Mouse (Mus musculus) kidney, adult 8-10 months (tissue): ENCODE data around the gene Tbc1d22a.
"Not testable (repeated sequence)": the region's sequence is repeated elsewhere in the genome, so short reads cannot be mapped to it uniquely, and the experiment has no call there.

Source experiments
- DNase-seq, 2 experiments: peaks; one replicate each; pipeline ENCODE4 v3.0.0; 2022

Gene Tbc1d22a

DNA sequence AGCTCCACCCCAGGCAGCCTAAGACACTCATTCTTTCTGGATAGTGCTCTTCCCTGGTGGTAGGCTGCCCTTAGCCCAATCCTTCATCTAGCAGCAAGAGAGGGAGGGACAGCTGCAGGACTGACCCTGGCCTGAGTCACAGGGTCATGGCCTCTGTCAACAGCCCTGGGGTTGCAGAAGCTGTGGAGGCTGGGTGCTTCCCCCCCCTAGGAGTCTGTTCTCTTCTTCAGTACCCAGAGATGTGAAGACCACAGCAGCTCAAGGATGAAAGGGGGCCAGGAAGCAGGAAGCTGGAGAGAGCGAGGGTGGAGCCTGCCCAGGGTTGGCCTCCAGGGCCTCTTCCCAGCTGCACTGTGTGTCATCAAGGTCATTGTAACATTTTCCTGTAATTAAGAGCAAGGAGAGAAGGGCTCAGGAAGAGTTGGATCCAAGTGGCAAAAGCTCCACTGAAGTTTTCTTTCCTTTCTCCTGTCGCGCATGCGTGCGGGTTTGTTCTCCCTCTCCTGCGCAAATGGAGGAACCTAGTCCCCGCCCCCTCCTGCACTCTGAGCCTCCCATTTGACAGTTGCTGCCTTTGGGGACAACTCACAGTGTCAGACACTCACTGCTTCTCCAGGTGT is 10.2 kb upstream of the Tbc1d22a start:
- DNase-seq: no peak

DNA sequence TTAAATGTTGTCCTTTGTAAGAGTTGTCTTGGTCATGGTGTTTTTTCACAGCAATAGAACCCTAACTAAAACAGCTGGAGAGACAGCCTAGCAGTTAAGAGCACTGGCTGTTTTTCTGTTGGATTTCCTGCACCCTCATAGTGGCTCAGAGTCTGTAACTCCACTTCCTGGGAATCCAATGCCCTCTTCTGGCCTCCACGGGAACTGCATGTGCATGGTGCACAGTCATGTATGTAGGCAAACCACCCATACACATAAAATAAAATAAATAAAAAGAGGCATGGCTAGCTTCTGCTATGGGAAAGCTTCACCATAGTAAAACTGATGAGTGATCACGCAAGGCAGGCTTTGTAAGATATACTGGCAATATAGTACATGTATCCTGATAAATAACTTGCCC is 9.0 kb upstream of the Tbc1d22a start:
- DNase-seq: peak in 1 of 2 experiments; percentile 74

- peak; percentile 54 to 73 for DNase-seq
Measured at GRCm38 (mm10) chr15:86206385-86206784, 7.9 kb upstream of the Tbc1d22a start.

GRCm38 (mm10) chr15:86212193-86212592 is 2.1 kb upstream of the Tbc1d22a start:
- DNase-seq: not testable (repeated sequence)

DNA sequence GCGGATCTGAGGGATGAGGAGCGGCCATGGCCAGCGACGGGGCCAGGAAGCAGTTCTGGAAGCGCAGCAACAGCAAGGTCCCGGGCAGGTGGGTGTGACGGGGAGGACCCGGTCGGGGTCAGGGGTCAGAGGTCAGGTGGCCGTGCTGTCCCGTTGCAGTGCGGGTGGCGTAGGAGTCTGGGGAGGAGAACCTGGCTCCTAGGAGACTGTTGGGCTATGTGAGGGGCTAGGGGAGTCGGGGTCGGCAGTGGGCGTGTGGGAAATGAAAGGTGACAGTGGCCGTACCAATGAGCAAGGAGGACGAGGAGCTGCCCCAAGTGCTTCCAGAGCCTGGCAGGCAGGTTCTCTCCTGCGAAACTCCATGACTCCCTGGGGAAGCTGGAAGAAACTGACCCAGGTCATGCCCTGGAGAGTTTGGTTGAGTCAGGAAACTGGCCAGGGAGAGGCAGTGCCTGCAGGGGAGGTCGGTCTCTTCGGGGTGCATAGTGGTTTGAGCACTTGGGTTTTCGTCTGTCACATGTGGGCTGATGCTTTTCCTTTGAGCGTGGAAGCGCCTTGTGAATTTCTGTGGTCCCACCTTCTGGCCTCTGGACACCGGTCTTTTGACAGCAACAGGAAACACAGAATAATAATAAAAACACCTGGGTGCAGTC is 416 bp downstream of the Tbc1d22a start:
- no peak for DNase-seq

GRCm38 (mm10) chr15:86216641-86217040 is 2.4 kb downstream of the Tbc1d22a start:
- not testable (repeated sequence) for DNase-seq

DNA sequence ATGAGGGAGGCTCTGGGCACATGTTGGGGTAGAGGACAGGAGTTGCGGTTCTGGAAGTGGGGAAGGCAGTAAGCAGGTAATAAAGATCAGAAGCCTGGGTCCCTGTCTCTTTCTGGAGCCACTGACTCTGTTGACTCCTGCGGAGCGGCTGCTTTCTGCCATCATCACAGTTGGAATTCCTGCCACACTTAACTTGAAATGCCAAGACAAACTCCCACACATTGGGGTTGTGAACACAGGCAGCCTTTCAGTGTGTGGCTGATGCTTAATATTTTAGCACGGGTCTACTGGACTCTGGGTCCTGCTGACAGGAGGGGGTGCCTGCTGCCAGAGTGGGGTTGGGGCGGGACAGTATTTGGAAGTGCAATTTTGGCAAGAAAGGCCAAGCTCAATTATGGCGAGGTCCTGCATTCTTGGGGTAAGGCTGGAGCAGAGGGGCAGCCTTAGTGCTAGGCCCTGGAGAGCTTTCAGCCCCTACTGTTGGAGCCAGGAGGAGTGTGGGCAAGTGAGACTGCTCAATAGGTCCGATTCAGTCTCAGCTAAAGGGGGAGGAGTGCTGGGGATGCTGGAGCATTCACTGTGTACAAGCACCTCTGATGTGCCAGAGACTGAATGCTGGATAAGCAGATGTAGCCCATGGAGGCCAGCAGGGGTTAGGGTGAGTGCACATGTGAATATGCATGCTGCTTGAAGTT is 5.4 kb downstream of the Tbc1d22a start:
- no peak for DNase-seq

DNA sequence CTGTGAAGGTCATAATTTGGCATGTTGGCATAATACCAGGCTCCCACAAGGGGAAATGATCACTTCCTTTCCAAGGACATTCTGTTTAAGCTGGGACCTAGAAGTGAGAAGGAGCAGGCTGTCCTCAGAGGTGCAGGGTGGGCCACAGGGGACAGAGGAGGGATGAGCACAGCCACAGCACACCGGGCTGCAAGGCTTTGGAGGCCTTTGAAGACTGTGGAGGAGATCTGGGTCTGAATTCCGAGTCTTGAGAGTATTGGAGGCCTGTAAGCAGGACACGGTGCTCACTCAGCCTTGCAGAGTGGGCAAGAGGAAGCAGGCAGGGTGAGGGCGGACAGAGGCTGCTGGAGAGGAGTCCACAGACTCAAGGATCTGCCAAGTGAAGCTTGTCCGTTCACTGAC is 6.0 kb downstream of the Tbc1d22a start:
- peak; percentile 50 to 59 for DNase-seq

DNA sequence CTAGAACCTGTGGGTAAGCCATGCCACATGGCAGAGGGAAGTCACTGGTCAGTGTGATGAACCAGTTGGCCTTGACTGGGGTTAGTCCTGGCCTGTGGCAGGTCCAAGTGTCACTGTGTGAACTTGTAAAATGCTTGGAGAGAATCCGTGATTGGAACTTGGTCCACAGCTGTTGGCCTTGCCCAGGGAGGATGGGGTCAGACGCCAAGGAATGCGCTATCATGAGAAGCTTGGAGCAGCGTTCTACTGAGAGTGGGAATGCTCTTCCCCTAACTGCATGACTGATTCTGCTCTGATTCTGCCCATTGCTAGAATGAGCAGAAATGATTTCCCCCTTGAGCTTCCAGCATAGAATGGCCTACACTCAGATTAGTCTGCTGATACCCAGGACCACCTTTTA is 6.5 kb downstream of the Tbc1d22a start:
- no peak for DNase-seq

DNA sequence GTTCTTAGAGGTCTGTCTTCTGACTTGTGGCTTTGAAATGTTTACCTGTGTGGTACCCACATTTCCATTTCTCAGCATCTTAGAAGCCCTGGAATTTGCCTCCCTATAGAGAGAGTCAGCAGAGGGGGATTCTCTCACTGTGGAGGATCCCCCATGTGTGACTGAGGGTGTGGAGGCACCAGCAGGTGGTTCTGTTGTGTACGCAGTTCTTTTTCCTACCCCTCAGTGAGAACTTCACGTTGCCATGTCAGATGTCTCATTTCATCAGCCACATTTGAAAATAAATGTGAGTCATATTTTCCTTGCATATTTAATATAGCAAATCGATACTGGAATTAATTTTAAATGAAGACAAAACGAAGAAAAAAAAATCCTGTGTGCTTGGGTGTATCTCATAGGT is 7.1 kb downstream of the Tbc1d22a start:
- DNase-seq: no peak

DNA sequence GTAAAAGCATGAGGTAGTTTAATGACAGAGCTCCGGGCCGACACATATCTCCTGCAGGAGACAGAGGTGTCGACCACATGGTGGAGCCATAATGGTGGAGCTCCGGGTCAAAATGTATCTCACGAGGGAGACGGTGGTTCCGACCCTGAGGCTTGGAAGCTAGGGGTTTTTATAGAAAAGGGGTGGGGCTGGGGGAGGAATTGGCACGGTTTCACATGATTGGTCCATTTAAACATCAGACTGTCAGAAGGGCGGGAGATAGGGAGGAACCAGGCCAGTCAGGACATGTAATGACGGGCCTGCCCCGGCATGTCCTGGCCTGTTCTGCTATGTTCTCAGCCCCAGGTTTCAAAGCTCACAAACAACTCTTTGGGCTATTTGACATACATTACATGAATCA is 7.6 kb downstream of the Tbc1d22a start:
- DNase-seq: not testable (repeated sequence)

- DNase-seq: no peak
Measured at GRCm38 (mm10) chr15:86224972-86225551, 10.8 kb downstream of the Tbc1d22a start.

- no peak for DNase-seq
Measured at GRCm38 (mm10) chr15:86226221-86226620, 12.0 kb downstream of the Tbc1d22a start.

- no peak for DNase-seq
Measured at GRCm38 (mm10) chr15:86226968-86227367, 12.7 kb downstream of the Tbc1d22a start.

DNA sequence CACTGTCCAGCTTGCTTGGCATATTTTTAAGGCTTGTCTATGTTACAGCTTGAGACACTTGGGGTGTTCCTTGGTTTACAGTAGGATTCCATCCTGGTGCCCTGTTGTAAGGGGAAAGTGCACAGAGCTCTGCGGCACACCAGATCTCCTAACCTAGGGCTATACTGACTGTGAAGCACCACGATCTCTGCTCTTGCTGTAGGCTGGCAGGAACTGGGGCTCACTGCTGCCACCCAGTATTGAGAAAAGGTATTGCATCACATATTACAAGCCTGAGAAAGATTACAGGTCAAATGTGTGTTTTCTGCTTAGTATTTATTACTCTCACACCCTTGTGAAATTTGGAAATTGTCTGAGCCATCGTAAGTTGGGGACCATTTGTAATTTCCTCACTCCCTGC is 13.9 kb downstream of the Tbc1d22a start:
- DNase-seq: peak in 1 of 2 experiments; percentile 58

DNA sequence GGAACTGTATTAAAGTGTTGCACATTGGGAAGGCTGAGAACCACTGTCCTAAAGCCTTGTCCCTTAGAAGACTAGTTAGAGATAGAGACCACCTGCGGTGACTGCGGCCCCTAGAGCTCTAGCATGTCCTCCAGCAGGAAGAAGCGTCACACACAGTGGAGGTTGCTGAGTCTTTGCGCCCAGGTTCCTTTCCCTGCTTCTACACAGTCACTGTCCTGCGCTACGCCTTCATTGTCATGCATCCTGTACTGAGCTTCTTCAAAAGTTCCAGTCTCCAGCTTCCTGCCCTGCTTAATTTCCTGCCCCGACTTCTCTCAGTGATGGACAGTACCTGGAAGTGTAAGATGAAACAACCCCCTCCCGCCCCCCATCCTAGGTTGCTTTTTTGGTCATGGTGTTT is 14.8 kb downstream of the Tbc1d22a start:
- DNase-seq: no peak

DNA sequence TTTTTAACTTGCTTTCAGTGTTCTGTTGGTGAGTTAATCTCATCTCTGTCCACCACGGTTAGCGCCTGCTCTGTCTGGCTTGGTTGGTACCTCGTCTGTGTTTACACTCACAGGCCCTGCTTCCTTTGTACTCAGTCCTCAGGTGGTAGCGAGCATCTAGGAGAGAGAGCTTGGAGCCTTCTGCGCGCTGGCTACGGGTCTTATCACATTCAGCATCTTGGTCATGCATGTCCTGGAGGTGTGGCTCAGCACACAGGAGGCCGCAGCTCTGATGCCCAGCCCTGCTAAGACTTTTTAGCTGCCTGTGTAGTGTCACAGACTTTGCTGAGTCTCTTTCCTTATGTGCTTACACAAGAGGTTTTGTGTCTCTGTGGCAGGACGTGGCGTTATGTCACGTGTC is 15.4 kb downstream of the Tbc1d22a start:
- DNase-seq: no peak

DNA sequence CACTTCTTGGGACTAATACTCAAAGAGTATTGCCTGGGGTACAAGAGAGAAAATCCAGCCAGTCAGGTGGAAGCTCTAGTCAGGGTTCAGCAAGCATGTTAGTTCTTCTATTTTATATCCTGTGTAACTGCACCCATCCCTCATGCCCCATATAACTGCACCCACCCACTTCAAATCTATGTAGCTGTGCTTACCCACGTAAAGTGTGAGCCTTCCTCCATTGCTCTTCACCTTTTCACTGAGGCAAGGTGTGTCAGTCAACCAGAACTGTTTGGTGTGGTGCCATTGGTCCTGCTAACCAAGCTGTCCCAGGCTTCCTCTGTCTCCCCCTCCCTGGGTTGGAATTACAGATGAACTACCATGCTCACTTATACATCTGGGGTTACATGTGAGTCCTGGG is 16.9 kb downstream of the Tbc1d22a start:
- no peak for DNase-seq

- peak in 1 of 2 experiments; percentile 41 for DNase-seq
Measured at GRCm38 (mm10) chr15:86231831-86232512, 17.7 kb downstream of the Tbc1d22a start.

DNA sequence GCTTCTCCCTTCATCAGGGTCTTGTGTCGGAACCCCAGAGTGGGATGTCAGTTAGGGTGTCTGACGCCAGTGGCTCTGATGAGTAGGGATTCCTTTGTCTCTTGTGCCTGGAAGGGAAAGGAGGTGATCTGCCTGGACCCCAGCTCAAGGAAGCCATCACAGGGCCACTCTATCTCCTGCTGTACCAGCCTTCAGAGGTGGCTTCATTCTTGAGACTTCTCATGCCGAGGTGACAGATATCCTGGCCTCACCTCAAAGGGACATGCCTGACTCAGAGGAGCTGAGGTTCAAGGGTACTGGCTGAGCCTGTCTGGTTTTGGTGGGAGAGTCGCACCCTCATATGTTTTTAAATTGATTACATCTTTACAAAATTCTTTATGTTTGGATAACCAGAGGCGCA is 19.7 kb downstream of the Tbc1d22a start:
- DNase-seq: no peak

- no peak for DNase-seq
Measured at GRCm38 (mm10) chr15:86234517-86235441, 20.5 kb downstream of the Tbc1d22a start.

GRCm38 (mm10) chr15:86236252-86236651 is 22.0 kb downstream of the Tbc1d22a start:
- peak in 1 of 2 experiments; percentile 56 for DNase-seq
